Mouse (Mus musculus): Measurements from ENCODE around the gene Egfl7.

The Egfl7 gene

DNA sequence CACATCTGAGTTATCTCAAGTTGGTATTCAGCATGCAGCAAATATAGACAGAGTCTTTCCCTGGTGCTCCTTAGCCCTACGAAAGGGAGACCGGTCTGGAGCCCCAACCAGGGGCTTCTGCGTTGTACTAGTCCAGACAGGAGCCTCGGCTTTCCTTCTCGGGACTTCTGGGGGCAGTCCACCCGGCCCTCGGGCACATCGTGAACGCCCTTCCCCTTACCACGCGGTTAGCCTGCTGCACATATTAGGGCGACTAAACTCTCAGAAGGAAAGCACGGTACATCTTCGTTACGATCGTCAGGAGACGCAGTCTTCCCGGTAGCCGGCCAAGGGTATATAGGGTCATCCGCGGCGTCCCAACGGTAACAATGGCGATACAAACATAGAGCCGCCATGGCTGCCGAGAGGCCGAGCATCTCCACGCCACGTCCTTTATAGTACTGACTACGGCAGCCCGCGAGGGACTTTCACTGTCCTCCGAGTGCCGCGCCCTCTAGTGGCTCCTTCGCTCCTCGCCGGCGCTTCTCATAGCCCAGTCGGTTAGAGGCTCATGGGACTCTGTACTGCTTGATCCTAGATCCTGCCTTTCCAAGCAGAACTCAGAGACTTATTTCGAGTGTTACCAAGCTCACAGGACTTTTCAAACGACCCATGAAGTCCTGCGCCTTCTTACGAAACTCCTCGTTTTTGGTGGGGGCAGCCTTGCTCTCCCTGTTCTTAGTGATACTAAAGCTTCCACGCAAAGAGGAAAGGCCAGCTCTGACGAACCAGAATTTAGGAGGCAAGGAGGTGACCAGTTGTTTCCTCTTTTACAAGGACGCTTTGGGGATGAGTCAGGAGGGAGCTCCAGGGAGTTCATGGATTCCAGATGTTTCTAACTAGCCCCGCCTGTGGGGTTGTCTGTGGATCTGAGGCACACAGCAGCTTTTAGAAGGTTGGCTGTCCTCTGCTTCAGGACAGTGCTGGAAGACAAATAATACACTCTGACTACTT is 60.3 kb downstream of the Egfl7 start:
- peak; percentile 90 to 98 for DNase-seq (ENCODE audit: low spot score in 2 of 2)

DNA sequence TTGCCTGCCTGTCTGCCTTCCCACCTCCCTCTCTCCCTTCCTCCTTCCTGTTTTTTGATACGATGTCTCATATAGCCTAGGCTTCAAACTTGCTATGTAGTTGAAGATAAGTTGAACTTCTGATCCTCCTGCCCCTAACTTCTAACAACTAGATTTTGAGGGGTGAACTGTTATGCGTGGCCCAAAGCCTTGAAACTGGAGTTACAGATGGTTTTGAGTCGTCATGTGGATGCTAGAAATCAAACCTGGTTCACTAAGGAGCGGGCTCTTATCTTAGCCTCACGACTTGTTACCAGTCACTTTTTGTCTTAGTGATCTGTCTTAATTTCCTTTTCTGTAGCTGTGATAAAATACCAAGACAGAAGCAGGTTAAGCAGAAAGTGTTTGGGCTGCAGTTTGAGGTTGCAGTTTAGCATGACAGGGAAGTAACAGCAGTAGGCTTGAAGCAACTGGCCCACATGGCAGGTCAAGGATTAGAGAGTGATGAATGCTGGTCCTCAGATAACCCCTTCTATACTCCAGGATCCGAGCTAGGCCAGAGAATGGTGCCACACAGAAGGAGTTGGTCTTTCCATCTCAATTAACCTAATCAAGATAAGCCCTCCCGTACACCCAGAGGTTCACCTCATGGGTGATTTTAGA is 61.3 kb downstream of the Egfl7 start:
- no peak for DNase-seq (ENCODE audit: low spot score in 2 of 2)

Measured in thymus, postnatal 10 days (tissue).